24 mouse cellular contexts compared by ENCODE assay signal in the genomic region with DNA sequence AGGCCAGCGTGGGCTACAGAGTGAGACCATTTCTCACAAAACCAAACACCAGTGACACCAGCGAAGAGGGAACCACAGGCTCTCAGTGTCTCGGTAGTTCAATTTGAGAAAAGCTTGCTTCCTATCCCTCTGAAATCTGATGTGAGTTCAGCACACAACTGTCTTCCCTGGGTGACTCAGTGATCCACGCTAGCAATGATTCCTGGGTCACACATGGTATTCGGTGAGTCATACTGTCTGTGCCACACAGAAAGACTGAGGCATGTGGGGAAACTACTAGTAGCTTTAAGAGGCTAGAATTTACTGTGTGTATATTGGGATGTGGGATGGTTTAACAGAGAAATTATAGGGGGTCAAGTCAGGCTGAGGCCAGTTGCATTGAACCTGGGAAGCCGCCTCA. TPM values are rescaled to one million over a fixed set of nuclear protein-coding genes. Genes with fewer than 3 reads are reported as not detected.
DNase-seq lines count a peak whose midpoint lies in the region; TF ChIP-seq lines count a peak whose summit lies in the region.
"Had no signal": no experiment of that assay in that cellular context is flagged by ENCODE, and none has a peak within 500 bp of the region (broad histone marks: within the 10 kb centered on the region; RNA-seq: fewer than 3 reads in every experiment).

No protein-coding gene starts in this region.

- 89% methylated on average over 6 of the region's 6 CpGs for WGBS in heart, embryonic 10.5 days

- TF ChIP-seq POLR2A in myocyte (IDR thresholded peaks at IDR 0.05; ENCODE audit: insufficient read length, low read depth) = no peak

- peaks cover 26% of the 10 kb centered on the region for H3K4me1 ChIP-seq in heart, embryonic 10.5 days

- no peak overlapping the region for H3K4me3 ChIP-seq in myocyte
- H3K4me3 ChIP-seq in heart, embryonic 10.5 days = no peak overlapping the region
- H3K4me3 ChIP-seq: erythroblast, embryonic 14.5 days; hindbrain, embryonic 13.5 days; neural tube, embryonic 12.5 days had no signal

- no peaks in the 10 kb centered on the region for H3K36me3 ChIP-seq in myocyte (ENCODE audit: control insufficient read depth, insufficient read depth)
- no peaks in the 10 kb centered on the region for H3K36me3 ChIP-seq in heart, embryonic 10.5 days
- H3K36me3 ChIP-seq: hindbrain, embryonic 13.5 days; neural tube, embryonic 12.5 days had no signal

- peak; percentile 40 to 43 for DNase-seq in adrenal gland, postnatal 36 days
- DNase-seq in adrenal gland, postnatal 25 days = no peak
- peak; percentile 55 for DNase-seq in right cerebral cortex, adult 18-20 months
- no peak for DNase-seq in right cerebral cortex, postnatal 4 days
- DNase-seq in NIH3T3 (ENCODE audit: low read depth) = peak; percentile 70
- no peak for DNase-seq in heart, embryonic 10.5 days (ENCODE audit: low spot score)
- DNase-seq in embryo, embryonic 10 days (ENCODE audit: low spot score) = no peak
- DNase-seq: cerebellum, adult 18-20 months; cerebellum, postnatal 10 days; gastrocnemius, postnatal 10 days; heart, postnatal 4 days; kidney, postnatal 36 days; layer of hippocampus, adult 9-11 months; liver; lung, embryonic 14.5 days; lung, postnatal 14 days; thymus, adult 2 months had no signal

- peak overlapping the region; percentile 72 for H3K4me2 ChIP-seq in myocyte (ENCODE audit: low read depth)
- H3K4me2 ChIP-seq: heart, embryonic 11.5 days; hindbrain, embryonic 13.5 days; lung, embryonic 14.5 days; midbrain, embryonic 11.5 days; neural tube, embryonic 12.5 days had no signal

- no peak overlapping the region for H3K27ac ChIP-seq in heart, embryonic 10.5 days
- H3K27ac ChIP-seq: hindbrain, embryonic 13.5 days; liver, embryonic 14.5 days; neural tube, embryonic 12.5 days had no signal

- H3K27me3 ChIP-seq in myocyte (ENCODE audit: control insufficient read depth, insufficient read depth, insufficient read length) = no peaks in the 10 kb centered on the region
- no peaks in the 10 kb centered on the region for H3K27me3 ChIP-seq in heart, embryonic 10.5 days (ENCODE audit: insufficient read depth, poor library complexity, severe bottlenecking)
- H3K27me3 ChIP-seq: hindbrain, embryonic 13.5 days; neural tube, embryonic 12.5 days had no signal

- no peaks in the 10 kb centered on the region for H3K9me3 ChIP-seq in heart, embryonic 10.5 days
- H3K9me3 ChIP-seq: hindbrain, embryonic 13.5 days; neural tube, embryonic 12.5 days had no signal

- no peaks in the 10 kb centered on the region for H3K79me2 ChIP-seq in myocyte (ENCODE audit: control insufficient read depth, insufficient read depth)

- H3ac ChIP-seq in myocyte (ENCODE audit: control insufficient read depth, insufficient read length) = no peak overlapping the region

TF ChIP-seq in myocyte, 11 proteins besides CTCF, POLR2A, EP300 and RAD21:
- TF ChIP-seq MYOD1 (IDR thresholded peaks at IDR 0.05; ENCODE audit: control insufficient read depth in 1 of 3, insufficient read length in 2 of 3, low read depth in 2 of 3) (peak in 2 of 3 experiments; percentile 54 to 72), MYOG (IDR thresholded peaks at IDR 0.05; ENCODE audit: control insufficient read depth in 1 of 3, insufficient read depth in 1 of 3, insufficient read length in 2 of 3, low read depth in 2 of 3) (peak in 1 of 3 experiments; percentile 38), TCF3 (IDR thresholded peaks at IDR 0.05; ENCODE audit: insufficient read length, low read depth) (no peak)

RNA-seq across cellular contexts. Expression of a gene that starts 45.9 kb away (rescaled TPM):
- 10 to 100 TPM in 1 of 2 experiments, 1 to 10 TPM in 1; 8.4 to 18.8 TPM for total RNA-seq in adrenal gland, postnatal 36 days (2021)
- total RNA-seq in adrenal gland, postnatal 25 days (2021) = 1.9 and 2.0 TPM in 2 replicates
- polyA plus RNA-seq in myocyte (2012; fragmentation: generic; extraction: Trizol) = 3.1 TPM
- 6.1 and 7.5 TPM in 2 replicates for polyA plus RNA-seq in heart, embryonic 10.5 days (2016; fragmentation: Nextera tagmentation; extraction: Ambion mirVana)

Comparison
In these comparisons a context has a peak if more than half of its experiments do, and no peak if none do; other contexts are left out.
1. DNase-seq: peak in adrenal gland, postnatal 36 days (2 of 2), right cerebral cortex, adult 18-20 months (single experiment) and NIH3T3 (single experiment); none in adrenal gland, postnatal 25 days (single experiment), right cerebral cortex, postnatal 4 days (single experiment), heart, embryonic 10.5 days (single experiment) and embryo, embryonic 10 days (single experiment).